ENCODE assay signal across 24 mouse cellular contexts in the genomic region with DNA sequence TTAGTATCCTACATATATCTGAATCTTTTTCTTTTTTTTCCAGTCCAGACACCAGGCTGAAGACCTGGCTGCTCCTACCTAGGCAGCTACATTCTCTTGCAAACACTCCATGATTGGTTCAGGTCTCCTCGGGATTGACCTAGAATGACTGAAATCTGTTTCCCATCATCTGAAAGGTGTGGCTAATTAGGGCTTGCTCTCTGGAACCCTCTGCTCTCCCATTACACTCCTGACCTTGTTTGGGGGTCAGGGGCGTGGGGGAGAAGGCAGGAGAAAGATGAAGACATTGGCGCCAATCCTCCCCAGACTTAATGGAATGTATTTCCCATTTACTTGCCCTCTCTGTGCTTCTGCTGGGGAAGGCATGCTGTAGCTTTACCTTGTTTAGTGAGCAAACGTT.
DNase-seq lines count a peak whose midpoint lies in the region; ATAC-seq lines count a peak whose summit lies in the region.
"Had no signal": no experiment of that assay in that cellular context is flagged by ENCODE, and none has a peak within 500 bp of the region (broad histone marks: within the 10 kb centered on the region; RNA-seq: fewer than 3 reads in every experiment).

No protein-coding gene starts in this region.

- peak; percentile 62 for DNase-seq in embryo, embryonic 10 days (ENCODE audit: low spot score)
- DNase-seq in embryonic facial prominence, embryonic 10.5 days (ENCODE audit: low spot score), result peak; percentile 64
- peak; percentile 35 for DNase-seq in hindlimb bud, embryonic 11.5 days (ENCODE audit: extremely low spot score, low read depth, low spot score)
- DNase-seq in kidney, postnatal 25 days, result no peak
- DNase-seq in cerebellum, postnatal 25 days, result no peak
- DNase-seq: adrenal gland, postnatal 36 days; cerebellum, adult 11-12 months; cerebellum, postnatal 10 days; gastrocnemius, postnatal 14 days; kidney, adult 18-20 months; lung, embryonic 14.5 days; lung, postnatal 36 days had no signal

- H3K4me2 ChIP-seq in intestine, embryonic 16.5 days (ENCODE audit: low read depth, low read length), result no peak overlapping the region
- H3K4me2 ChIP-seq: heart, embryonic 11.5 days; limb, embryonic 12.5 days; lung, embryonic 14.5 days; midbrain, embryonic 15.5 days; neural tube, embryonic 13.5 days had no signal

- H3K4me3 ChIP-seq in embryonic facial prominence, embryonic 10.5 days, result no peak overlapping the region
- H3K4me3 ChIP-seq in intestine, embryonic 16.5 days (ENCODE audit: low read length), result no peak overlapping the region
- H3K4me3 ChIP-seq: left cerebral cortex, adult 2 months; limb, embryonic 12.5 days; megakaryocyte, embryonic 14.5 days; midbrain, embryonic 15.5 days; myocyte; neural tube, embryonic 13.5 days had no signal

- H3K36me3 ChIP-seq in embryonic facial prominence, embryonic 10.5 days (replicated peaks), result no peaks in the 10 kb centered on the region
- no peaks in the 10 kb centered on the region for H3K36me3 ChIP-seq in intestine, embryonic 16.5 days (ENCODE audit: control insufficient read depth, insufficient read depth, low read length)
- H3K36me3 ChIP-seq: limb, embryonic 12.5 days; midbrain, embryonic 15.5 days; neural tube, embryonic 13.5 days had no signal

- WGBS in embryonic facial prominence, embryonic 10.5 days, result 30% methylated on average over 4 of the region's 4 CpGs
- 69% methylated on average over 4 of the region's 4 CpGs for WGBS in intestine, embryonic 16.5 days

- peak overlapping the region; percentile 68; the same call in 1 of the 2 replicates for H3K27ac ChIP-seq in embryonic facial prominence, embryonic 10.5 days (replicated peaks)
- no peak overlapping the region for H3K27ac ChIP-seq in intestine, embryonic 16.5 days (ENCODE audit: low read length)
- H3K27ac ChIP-seq: hindbrain, postnatal 0 days; left cerebral cortex, adult 2 months; limb, embryonic 12.5 days; liver, embryonic 14.5 days; midbrain, embryonic 15.5 days; neural tube, embryonic 13.5 days had no signal

- peaks cover 26% of the 10 kb centered on the region for H3K4me1 ChIP-seq in embryonic facial prominence, embryonic 10.5 days
- 0 out of 2 replicates have a peak, but pooled peaks cover under 1% of the 10 kb centered on the region for H3K4me1 ChIP-seq in intestine, embryonic 16.5 days (ENCODE audit: control insufficient read depth, insufficient read depth, low read length)
- H3K4me1 ChIP-seq: midbrain, embryonic 15.5 days had no signal

- H3K9ac ChIP-seq in intestine, embryonic 16.5 days (ENCODE audit: low read depth, low read length), result no peak overlapping the region
- H3K9ac ChIP-seq: limb, embryonic 12.5 days; liver, embryonic 14.5 days; lung, embryonic 14.5 days; midbrain, embryonic 15.5 days; neural tube, embryonic 13.5 days had no signal

- ATAC-seq in intestine, embryonic 16.5 days, result no peak
- no peak for ATAC-seq in inflammation-experienced regulatory T-cells, adult 6 months
- ATAC-seq: forebrain, embryonic 14.5 days; hindbrain, postnatal 0 days; midbrain, embryonic 15.5 days had no signal

- H3K9me3 ChIP-seq in embryonic facial prominence, embryonic 10.5 days, result no peaks in the 10 kb centered on the region
- H3K9me3 ChIP-seq in intestine, embryonic 16.5 days (ENCODE audit: control insufficient read depth, low read length), result no peaks in the 10 kb centered on the region
- H3K9me3 ChIP-seq: limb, embryonic 12.5 days; megakaryocyte, embryonic 14.5 days; midbrain, embryonic 15.5 days; neural tube, embryonic 13.5 days had no signal

- peaks cover 5% of the 10 kb centered on the region; the same call in 1 of the 2 replicates for H3K27me3 ChIP-seq in embryonic facial prominence, embryonic 10.5 days (replicated peaks; ENCODE audit: low read depth, poor library complexity, severe bottlenecking)
- no peaks in the 10 kb centered on the region for H3K27me3 ChIP-seq in intestine, embryonic 16.5 days (replicated peaks; ENCODE audit: control insufficient read depth, insufficient read depth, low read length)
- H3K27me3 ChIP-seq: midbrain, embryonic 15.5 days; neural tube, embryonic 13.5 days had no signal

Comparison
In these comparisons a context has a peak if more than half of its experiments do, and no peak if none do; other contexts are left out.
1. DNase-seq: peak in embryo, embryonic 10 days (single experiment), embryonic facial prominence, embryonic 10.5 days (single experiment) and hindlimb bud, embryonic 11.5 days (single experiment); none in kidney, postnatal 25 days (0 of 2) and cerebellum, postnatal 25 days (0 of 2).